Mouse (Mus musculus): ENCODE results near the gene Insr.

DNA sequence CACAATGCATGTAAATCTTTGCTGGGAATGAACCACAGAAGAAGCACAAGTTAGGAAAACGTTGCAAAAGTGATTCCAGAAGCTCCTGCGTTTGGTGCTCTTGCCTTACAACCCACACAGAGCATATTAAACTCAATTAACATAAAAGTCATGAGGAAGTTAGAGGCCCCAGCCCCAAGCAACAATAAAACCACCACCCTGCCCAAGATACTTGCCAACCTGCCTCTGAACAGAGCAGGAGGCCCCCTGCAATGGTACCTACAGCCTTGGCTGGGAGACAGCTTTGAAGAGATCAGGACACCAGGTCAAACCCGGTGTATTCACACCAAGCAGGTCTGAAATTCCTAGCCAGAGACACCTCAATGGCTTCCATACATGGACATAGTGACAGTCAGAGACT is 16.6 kb downstream of the Insr start:
- TF ChIP-seq POLR2A (IDR thresholded peaks at IDR 0.05; ENCODE audit: low read depth, low read length): no peak
- no peak for TF ChIP-seq CTCF (IDR thresholded peaks at IDR 0.05; ENCODE audit: borderline replicate concordance, insufficient read depth, low read length)
